Mouse (Mus musculus) cerebellum, postnatal 4 days (tissue): ENCODE results near the gene Rtraf.

ENCODE experiments used
- DNase-seq, 2 experiments: peaks; one replicate each; pipeline ENCODE4 v3.0.0; 2022; ENCODE audit warnings: low spot score in 2 of 2, mixed read lengths in 1 of 2

The Rtraf gene

DNA sequence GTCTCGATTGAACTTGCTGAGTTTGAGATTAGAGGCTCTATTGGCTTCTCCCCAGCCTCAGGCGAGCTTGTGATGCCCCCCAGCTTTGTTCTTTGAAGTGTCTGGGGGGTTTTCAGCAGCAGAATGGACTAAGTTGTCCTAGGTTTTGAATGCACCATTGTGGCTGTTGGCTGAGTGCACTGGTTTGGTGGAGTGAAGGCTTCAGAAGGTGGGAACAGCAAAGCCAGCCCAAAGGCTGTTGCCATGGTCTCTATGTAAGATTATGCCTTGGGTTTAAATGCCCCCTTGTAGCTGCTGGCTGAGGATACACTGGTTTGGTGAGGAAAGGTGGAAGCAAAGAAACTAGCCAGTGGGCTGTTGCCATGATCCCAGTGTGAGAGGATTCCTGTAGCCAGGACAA, 23.1 kb downstream of the Rtraf start:
- no peak for DNase-seq

GRCm38 (mm10) chr14:19796541-19797304, 26.9 kb downstream of the Rtraf start:
- no peak for DNase-seq

DNA sequence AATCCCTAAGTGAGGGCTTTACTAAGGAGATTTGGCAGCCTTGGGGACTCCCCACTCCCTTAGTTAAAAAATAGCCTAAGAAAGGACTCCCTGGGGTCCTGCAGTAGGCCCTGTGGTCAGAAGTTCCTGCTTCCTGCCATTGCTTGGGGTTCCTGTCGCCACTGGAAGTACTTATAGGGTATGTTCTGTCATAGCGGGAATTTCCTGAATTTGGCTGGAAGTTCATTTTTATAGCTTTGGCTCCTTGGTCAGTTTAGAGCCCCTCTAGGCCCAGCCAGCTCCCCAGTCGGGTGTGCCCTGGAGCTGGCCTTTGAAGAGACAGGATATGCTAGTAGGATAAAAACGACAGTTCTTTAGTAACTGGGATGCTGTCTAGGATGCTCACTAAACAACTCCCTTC, 28.7 kb downstream of the Rtraf start:
- no peak for DNase-seq

GRCm38 (mm10) chr14:19788443-19788842, 35.2 kb downstream of the Rtraf start:
- no peak for DNase-seq

GRCm38 (mm10) chr14:19785797-19786588, 37.6 kb downstream of the Rtraf start:
- no peak for DNase-seq

DNA sequence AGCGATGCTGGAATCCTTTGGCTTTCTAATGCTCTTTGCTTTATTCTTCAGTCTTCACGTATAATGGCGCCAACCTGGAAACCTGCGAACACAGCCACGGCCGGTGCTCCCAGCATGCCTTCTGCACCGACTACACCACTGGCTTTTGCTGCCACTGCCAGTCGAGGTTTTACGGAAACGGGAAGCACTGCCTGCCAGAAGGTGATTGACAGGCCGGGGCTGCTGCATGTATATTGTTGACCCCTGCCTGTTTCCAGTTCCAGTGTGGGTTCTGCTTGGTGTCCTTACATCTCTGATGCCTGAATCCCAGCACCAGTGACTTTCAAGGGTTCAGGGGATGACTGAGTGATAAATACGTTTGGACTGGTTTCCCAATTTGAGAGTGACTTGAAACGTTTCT, 45.7 kb downstream of the Rtraf start:
- DNase-seq, result no peak

- DNase-seq, result no peak
Observed at GRCm38 (mm10) chr14:19777365-19777764, 46.3 kb downstream of the Rtraf start.

- DNase-seq, result peak in 1 of 2 experiments; percentile 26
Observed at GRCm38 (mm10) chr14:19776890-19777289, 46.7 kb downstream of the Rtraf start.

GRCm38 (mm10) chr14:19776179-19776578, 47.4 kb downstream of the Rtraf start:
- DNase-seq, result no peak

DNA sequence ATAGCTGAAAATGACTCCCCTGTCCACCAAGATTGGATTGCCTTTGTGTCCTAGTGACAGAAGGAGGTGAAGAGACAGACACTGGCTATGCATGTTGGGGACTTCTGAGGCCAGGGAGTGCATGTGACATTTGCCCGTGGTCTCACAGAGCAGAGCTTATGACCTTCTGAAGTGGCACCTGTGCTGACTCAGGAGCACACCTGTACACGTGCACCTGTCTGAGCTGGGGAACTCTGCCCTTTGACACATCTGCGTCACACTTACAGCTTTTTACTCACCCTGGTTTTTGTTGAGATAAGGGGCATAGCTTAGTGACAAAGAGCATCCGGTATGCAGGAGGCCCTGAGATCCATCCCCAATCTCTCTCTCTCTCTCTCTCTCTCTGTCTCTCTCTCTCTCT, 48.1 kb downstream of the Rtraf start:
- DNase-seq, result no peak

- DNase-seq, result no peak
Observed at GRCm38 (mm10) chr14:19774036-19774628, 49.5 kb downstream of the Rtraf start.

GRCm38 (mm10) chr14:19771173-19771572, 52.5 kb downstream of the Rtraf start:
- no peak for DNase-seq

GRCm38 (mm10) chr14:19769441-19770200, 54.0 kb downstream of the Rtraf start:
- no peak for DNase-seq

DNA sequence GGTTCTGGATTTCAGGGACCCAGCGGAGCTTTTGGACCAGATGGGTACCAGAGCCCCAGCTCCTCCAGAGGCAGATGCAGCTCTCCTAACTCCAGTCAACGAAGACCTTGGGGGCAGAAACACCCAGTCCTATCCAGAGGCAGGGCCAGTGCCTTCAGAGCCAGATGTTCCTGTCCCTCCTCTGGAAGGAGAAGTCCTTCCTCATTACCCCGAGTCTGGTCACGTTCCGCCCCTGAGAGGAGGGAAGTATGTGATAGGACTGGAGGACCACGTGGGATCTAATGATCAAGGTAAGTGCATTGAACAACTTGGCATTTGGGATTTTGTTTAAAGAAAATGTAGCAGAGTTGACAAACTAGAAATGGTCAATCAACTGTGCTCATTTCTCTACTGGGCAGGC, 55.0 kb downstream of the Rtraf start:
- DNase-seq, result no peak

GRCm38 (mm10) chr14:19766380-19766649, 57.3 kb downstream of the Rtraf start:
- DNase-seq, result no peak

GRCm38 (mm10) chr14:19765539-19766379, 57.9 kb downstream of the Rtraf start:
- DNase-seq, result no peak

DNA sequence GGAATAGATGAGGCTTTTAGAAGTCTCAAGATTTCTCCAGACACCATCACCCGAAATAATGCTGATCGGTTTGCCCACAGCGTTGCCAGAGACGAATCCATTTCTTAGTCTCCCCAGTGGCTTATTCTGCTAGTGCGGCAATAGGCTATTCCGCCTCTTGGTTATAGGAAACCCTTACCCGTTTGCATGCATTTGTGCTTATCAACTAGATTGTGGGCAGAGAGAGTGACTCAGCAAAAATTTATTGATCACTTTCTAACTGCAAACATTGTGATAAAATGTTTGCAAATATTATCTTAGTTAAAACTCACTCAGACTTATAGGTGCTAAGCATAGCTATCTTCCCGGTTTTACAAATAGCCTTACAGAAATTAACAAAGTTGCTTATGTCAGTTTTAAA, 59.3 kb downstream of the Rtraf start:
- no peak for DNase-seq

- DNase-seq, result no peak
Observed at GRCm38 (mm10) chr14:19763527-19763926, 60.1 kb downstream of the Rtraf start.

DNA sequence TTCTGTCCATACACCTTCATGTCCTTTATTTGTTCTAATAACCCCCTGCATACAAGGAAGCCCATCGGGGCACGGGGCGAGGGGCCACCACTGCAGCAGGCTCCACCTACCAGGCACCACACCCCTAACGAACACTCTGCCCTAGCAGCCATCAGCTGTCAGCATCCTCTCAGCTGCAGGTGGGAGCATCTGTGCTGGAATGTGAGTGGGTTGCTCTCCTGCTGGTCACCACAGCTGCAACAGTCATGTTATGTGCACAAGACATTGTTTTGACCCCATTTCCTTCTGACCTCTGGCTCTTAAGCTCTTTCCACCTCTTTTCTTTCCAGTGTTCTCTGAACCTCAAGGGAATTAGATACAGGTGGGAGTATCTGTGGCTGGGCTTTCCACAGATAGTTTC, 61.6 kb downstream of the Rtraf start:
- no peak for DNase-seq
